Mouse (Mus musculus) heart, postnatal 0 days (tissue): ENCODE measurements around the gene Slc25a45.

ENCODE experiments used
- CTCF ChIP-seq: IDR thresholded peaks from 2 replicates; pipeline ENCODE4 v1.5.1; 2016; ENCODE audit warnings: antibody characterized with exemption, control low read depth, low read depth
- EP300 ChIP-seq: IDR thresholded peaks from 2 replicates; pipeline ENCODE4 v1.6.1; 2016; ENCODE audit warnings: antibody characterized with exemption, low read depth

DNA sequence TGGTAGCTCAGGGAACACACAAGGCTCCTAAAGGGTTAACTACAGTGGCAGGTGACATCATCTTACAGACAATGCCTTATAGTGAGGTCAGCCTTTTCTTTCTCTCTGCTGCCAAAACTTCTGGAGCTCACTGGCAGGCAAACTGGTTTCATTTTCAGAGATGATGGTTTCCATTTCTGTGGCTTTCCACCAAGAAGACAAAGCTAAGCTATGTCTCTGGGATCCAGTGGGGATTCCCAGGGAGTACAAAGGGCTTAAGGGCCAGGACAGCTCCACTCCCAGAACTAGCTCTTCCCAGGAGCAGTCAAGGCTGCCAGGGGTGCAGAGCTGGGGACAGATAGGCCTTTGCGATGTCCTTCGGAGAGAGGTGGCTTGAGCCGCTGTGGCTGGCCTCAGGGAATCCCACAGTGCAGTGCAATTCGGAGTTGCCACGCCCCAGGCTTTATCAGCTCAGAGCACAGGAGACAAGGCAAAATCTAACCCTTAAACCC is 26.1 kb upstream of the Slc25a45 start:
- no peak for TF ChIP-seq CTCF
- no peak for TF ChIP-seq EP300
